Mouse (Mus musculus) T-helper 1 cell (primary cell): ENCODE data around the gene Lpar1.

Source experiments
- in situ Hi-C: fragments of 300-600 bp; cut with MboI, MseI; formaldehyde crosslinking; loops from one replicate; pipeline ENCODE4 v1.15.1; 2025; ENCODE audit warnings: high pct_unique_total_duplicates

The Lpar1 gene

DNA sequence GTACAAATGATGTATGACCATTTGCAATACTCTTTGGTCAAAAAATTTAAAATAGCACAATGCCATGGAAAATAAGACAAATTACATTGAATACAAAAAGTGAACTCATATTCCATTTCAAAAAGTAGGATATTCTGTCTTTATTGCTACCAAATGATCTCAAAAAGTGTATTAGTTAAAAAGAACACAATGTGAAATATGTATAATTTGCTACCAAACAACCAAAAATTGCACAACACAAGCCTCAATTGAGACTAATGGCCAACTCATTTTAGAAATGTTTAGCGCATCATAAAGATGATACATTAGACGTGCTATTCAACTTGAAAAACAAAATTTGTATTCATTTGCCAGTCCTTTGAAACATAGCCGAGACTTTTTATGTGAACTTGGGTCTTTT, 104.9 kb downstream of the Lpar1 start:
- in situ Hi-C loops = no loop called here

DNA sequence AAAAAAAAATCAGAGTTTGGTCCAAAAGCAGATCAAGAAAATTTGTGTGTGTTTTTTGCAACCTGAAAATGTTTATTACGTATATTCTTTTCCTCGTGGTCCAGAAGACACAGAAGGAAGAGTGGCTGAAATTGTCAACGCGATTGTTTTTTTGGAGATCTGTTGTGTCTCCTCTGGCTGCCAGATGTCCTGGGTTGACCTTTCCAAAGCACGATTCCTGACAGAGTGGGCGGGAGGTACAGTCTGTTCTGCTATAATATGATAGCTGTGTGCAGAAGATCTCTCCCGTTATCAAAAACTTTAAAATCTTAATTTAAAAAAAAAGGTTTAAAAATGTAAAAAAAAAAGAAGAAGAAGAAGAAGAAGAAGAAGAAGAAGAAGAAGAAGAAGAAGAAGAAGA, 105.9 kb downstream of the Lpar1 start:
- in situ Hi-C loops = no loop called here

DNA sequence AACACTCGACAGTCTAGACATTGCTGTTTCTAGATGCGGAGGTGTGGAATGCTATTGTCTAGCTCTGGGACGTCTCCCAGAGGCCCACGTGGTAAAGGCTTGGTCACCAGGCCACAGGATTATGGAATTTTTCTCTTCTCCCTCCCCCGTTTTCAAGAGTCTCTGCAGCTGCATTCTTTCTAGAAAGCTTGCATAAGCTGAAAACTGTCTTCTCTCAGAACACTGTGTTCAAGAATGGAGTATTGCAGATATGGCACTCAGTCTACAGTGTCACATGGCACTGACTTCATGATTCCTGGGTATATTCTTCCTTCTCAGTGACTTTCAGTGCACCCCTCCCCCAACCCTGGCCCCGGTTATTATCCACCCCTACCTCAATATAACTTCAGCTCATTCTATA, 107.9 kb downstream of the Lpar1 start:
- in situ Hi-C loops = no loop called here

DNA sequence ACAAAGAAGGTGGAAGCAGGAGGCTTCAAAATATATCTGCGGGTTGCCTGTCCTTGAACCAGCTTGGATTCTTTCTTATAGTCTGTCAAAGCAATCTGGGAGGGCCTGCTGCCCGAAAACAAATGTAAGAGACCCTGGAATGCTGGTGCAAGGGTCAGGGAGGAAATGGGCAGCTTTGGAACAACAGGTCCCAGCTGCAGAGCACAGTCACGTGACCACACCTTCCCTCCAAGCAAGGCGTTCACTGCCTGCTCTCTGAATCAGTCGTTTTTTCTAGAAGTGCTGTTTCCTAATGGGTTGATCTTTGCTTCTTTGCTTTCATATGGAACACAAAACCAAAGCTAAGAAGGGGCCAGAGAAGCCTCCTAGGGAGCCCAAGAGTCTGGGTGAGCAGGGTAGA, 111.4 kb downstream of the Lpar1 start:
- in situ Hi-C loops = no loop called here

DNA sequence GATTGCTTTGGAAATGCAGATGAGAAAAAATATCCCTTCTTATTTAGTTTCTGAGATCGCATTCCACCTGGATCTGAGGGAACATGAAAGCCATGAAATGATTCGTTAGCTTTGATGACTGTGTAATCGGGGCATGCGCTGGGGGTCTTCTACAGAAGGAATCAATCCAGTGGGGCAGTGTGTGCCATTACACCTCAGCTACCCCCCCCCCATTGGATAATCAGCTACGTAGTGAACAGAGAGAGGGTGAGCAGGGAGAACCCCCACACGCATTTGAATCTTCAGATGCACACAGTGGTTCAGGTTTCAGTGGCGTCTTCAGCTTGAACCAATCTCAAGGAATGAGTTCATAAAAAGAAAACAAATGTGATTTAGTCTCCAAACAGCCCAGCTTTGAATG, 115.0 kb downstream of the Lpar1 start:
- in situ Hi-C loops = no loop called here

DNA sequence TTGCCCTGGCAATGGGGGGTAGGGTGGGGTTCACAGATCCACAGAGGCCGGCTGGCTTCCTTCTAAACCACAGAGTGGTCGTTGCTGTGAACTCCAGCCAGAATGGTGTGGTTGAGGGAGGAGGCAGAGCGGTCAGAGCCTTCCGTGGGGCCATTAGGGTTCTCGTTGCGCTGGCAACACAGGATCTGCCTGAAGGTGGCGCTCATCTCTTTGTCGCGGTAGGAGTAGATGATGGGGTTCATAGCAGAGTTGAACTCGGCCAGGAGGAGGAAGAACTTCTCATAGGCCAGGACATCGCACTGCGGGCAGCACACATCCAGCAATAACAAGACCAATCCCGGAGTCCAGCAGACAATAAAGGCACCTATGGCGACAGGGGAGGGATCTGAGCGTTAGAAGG, 116.4 kb downstream of the Lpar1 start:
- in situ Hi-C loops = no loop called here

DNA sequence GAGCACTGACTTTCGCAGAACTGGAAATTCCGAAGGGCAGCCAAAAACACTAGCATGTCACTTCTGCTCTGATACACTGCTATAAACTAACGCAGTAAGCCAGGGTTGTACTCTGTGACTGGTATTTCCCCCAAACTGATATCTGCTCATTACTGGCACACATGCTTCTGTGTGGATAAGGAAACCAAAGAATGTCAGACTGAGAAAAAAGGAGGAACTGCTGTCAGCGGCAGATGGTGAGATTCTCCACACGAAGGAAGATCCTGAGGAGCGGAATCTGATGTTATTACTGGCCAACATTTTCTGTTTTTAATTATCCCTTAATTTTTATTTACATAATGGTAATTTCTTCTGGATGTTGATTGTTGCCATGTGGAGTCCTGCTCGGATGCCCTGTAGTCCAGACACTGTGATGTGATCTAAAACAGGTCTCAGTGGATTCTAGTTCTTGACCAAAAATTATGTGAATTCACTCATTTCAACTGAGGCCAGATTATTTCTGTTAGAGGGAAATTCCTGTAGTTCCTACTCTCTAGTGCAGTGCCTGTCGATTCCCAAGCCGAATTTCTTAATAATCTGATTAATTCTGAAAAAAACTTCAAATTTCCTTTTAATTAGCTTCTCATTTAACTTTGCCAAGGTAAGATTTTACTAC, 130.3 kb downstream of the Lpar1 start:
- in situ Hi-C loops = loop anchor here (10.0 kb wide), 1 partner anchor 121 kb away; no protein-coding TSS in a partner anchor

DNA sequence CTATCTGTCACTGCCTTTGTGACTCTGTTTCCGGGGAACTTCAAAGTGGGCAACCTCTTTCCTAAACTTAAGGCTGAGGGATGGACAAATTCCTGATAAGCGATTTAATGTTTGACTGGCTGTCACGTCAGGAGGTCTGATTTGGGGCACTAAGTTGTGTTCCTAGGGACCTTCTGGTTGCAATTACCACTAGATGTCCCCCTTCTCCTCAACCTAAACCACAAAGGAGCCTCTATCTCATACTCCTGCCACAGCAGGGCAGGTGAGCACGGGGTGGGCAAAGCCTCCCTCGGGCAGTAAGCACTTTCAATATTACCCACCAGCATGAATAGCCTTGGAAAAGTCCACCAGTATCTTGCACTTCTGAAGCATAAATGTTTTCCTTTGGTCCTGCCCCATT, 134.5 kb downstream of the Lpar1 start:
- in situ Hi-C loops = loop anchor here (5.0 to 10.0 kb wide), 2 partner anchors 203 to 326 kb away; no protein-coding TSS in a partner anchor

DNA sequence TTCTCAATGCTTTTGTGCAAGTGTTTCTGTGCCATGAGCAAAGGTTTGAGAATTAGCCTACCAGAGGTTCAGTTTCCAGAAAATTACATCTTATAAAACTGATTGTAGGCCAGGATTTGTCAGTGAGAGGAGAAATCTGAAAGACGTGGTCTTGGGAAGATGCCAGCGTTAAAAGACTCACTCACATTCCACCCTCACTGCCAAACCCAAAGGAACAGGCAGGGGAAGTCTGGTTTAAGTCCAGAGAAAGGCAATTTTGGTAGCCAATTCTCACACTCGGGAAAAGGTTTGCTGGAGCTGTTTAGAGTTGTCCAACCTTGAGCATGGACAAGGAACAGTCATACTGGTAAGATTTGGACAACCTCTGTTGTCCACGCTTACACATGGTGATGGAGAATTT, 136.4 kb downstream of the Lpar1 start:
- in situ Hi-C loops = loop anchor here (5.0 to 10.0 kb wide), 2 partner anchors 205 to 327 kb away; no protein-coding TSS in a partner anchor

DNA sequence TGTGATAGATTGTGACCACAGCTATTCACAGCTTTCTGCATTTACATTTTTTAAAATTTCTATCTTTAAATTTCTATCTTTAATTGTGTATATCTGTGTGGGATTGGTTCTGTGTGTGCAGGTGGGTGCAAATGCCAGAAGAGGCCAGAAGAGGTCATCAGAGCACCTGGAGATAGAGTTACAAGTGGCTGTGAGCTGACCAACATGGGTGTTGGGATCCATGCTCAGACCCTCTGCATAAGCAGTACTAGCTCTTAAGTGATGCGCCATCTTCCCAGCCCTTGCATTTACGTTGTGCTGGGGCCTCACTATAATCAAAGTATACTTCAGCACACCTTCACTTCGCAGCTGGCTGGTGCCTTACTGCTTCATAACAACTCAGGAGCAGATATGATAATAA, 138.2 kb downstream of the Lpar1 start:
- in situ Hi-C loops = loop anchor here (5.0 to 10.0 kb wide), 2 partner anchors 207 to 329 kb away; no protein-coding TSS in a partner anchor

DNA sequence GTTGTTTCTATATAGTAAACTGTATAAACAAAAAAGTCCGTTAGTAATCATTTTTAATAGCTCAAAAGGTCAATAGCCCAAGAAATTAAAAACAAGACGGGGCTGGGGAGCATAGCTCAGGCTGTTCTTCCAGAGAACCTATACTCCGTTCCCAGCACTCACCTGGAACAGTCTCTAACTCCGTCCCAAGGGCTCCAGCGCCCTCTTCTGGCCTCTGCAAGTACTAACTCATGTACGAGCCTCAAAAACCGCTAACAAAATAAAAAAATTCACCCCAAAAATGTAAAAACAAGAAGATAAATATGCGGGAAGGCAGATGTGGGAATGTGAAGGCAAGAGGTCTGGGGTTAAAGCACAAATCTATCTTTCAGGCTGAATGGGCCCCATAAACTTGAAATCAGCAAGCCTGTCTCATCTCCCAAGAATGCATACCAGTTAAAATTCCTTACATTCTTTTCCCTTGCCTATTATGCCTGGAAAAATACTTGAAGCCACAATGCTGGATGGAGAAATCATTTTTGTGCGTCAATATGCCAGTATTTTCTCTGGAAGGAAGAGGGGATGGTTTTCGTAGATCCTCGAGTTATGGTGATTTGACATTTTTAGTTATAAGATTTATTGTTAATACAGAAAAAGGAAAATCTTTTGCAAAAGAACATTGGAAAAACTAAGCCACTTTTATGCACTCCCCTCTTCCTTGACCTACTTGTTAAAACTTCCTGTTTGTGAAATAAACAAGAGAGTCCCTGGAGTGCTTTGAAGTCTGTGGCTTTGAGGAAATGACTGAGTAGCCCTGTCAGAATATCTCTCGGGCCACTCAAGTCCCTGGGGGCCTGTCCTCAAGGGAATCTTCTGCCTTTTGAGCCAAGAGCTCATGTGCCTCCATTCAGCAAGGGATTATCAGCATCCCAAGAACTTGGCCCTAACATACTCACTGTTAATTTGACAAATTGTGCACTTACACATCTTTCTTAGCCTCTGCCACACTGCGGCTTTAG, 140.2 kb downstream of the Lpar1 start:
- in situ Hi-C loops = loop anchor here (10.0 kb wide), 1 partner anchor 331 kb away; no protein-coding TSS in a partner anchor

DNA sequence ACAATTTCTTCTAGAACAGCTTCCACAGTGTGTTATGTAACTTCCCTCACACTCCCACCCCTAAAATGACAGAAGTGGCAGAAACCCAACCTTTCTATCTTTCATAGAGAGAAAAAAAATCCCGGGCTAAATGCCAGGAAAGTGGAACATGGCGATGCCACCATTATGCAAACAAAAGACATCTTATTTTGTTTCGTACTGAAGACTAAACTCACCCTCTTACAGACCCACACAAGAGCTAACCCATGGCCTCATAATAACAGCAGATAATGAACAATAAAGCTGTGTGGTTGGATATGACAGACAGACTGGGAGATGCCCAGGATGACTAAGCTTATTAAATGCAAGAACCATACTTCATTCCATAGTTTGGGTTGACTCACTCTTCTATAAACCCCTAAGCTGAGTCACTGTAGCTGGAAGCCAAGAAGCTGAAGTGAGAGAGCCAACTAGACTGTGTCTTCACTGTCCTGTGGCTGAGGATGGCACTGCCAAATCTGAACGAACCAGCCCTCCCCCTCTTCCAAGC, 151.7 kb downstream of the Lpar1 start:
- in situ Hi-C loops = no loop called here

DNA sequence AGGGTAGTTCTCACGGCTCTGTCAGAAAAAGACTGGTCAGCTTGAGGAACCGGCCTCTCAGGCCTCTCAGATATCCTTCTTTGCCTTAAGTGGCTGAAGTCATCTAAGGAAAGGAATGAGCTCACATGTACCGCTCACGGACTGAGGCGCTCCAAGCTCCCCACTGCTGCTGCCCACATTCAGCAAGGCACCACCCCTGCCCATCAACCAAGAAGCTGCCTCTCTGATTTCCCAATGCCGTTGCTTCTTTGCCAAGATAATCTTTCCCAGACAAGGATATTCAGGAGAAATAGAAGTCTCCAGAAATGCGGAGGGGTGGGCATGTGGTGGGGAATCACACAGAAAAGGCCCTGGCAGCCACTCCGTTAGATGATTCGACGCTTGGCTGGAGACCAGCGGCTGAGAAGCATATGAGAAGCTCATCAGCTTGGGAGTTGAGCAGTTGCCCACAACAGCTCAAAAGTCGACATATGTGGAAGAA, 152.8 kb downstream of the Lpar1 start:
- in situ Hi-C loops = no loop called here
